Mouse (Mus musculus): ENCODE data around the gene Sec63.

The Sec63 gene

DNA sequence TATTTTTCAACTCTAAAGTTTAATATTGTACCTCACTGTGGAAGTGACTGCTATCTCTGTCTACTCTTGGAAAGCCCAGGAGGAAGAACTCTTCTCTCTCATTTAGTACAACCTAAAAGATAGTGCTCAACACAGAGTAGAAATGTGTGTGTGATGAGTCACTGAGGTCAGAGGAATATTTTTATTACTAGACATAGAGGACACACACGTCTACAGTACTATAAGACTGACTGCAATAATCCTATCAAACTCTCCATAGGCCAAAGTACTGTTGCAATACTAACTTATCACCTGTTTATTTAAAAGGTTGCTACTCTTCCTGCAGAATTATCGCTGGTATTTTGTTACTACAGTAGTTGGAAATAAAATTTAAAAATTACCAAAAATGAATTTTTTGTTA lies 68.7 kb downstream of the Sec63 start:
- in situ Hi-C loops (cut with MboI, MseI), result no loop called here

DNA sequence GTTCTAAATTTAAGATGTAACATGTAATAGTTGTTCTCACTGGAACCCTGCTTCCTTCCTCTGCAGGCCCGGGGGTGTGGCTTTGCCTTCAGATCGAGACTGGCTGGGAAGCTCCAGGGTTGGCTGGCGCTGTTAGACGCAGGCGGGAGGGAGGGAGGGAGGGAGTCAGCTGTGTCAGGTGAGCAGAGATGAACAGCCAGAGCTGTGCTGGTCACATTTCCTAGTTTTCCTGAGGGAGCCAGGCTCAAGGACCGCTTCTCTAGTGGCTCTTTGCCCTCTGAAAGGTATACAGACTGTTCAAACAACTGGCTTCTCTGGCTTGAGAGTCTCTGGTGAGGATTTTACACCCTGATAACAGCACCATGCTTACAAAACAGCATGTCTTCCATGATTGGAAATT lies 69.1 kb downstream of the Sec63 start:
- in situ Hi-C loops (cut with MboI, MseI), result no loop called here

- in situ Hi-C loops (cut with MboI, MseI), result no loop called here
Measured at GRCm38 (mm10) chr10:42832677-42833076, 71.4 kb downstream of the Sec63 start.

- in situ Hi-C loops (cut with MboI, MseI), result no loop called here
Measured at GRCm38 (mm10) chr10:42833871-42834727, 72.8 kb downstream of the Sec63 start.

DNA sequence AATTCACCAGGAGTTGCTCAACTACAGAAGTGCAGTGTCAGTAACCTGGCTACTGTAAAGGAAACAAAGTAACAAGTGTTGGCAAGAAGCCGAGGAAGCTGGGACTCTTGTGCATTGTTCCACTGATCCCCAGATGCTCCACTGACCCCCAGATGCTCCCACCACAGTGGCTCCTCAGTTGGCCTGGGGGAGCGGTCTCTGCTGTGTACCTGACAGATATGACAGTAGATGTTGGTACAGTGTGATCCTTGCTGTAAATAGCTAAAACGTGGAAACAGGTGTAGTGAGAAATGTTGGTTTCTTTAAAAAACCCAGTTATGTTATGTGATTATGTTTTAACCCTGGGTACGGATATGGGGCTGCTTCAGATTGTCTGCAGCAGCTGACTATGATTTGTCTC lies 76.8 kb downstream of the Sec63 start:
- in situ Hi-C loops (cut with MboI, MseI), result loop anchor here in 1 of 2 experiments (5.0 kb wide), 1 partner anchor 154 kb away; no protein-coding TSS in a partner anchor

- in situ Hi-C loops (cut with MboI, MseI), result loop anchor here in 1 of 2 experiments (5.0 kb wide), 1 partner anchor 154 kb away; no protein-coding TSS in a partner anchor
Measured at GRCm38 (mm10) chr10:42838736-42839135, 77.4 kb downstream of the Sec63 start.

DNA sequence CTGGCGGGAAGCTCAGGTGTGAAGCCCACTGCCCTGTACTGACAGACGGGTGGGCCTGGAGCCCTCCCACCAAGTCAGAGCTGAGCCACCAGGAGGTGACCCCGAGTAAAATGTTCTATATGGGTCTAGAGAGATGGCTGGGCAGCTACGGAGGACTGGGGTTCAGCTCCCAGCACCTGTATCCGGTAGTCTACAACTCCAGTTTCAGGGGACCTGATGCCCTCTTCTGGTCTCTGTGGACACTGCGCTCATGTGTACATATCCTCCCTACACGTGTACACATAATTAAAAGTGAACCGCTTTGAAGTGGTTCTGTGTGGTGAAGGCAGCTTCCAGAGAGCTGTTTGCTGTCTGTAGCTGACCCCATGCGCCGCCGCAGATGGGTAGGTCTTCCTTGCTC lies 78.7 kb downstream of the Sec63 start:
- in situ Hi-C loops (cut with MboI, MseI), result loop anchor here (5.0 kb wide), 3 partner anchors 97 to 152 kb away; no protein-coding TSS in a partner anchor

GRCm38 (mm10) chr10:42841531-42842195 lies 80.4 kb downstream of the Sec63 start:
- in situ Hi-C loops (cut with MboI, MseI), result loop anchor here (5.0 kb wide), 3 partner anchors 96 to 151 kb away; no protein-coding TSS in a partner anchor

DNA sequence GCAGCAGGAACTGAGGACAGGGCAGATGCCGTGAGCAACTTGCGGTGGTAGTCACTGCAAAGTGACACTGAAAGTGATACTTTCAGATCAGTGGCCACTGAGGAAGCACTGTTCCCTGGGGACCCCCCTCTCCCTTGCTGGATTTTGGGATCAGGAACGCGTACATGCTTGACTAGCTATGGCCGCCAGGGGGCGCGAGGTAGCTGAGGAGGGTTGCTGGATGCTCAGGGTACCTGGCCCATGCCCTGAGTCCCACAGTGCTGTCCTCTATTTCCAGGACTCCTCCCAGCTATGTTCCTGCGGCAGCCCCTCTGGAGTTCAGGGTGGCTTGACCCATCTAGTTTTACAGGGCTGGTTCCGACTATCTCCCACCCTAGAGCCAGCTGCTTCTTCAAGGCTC lies 81.1 kb downstream of the Sec63 start:
- in situ Hi-C loops (cut with MboI, MseI), result loop anchor here (5.0 kb wide), 3 partner anchors 95 to 150 kb away; no protein-coding TSS in a partner anchor

GRCm38 (mm10) chr10:42843416-42843815 lies 82.1 kb downstream of the Sec63 start:
- in situ Hi-C loops (cut with MboI, MseI), result loop anchor here (5.0 kb wide), 3 partner anchors 94 to 149 kb away; no protein-coding TSS in a partner anchor

- in situ Hi-C loops (cut with MboI, MseI), result no loop called here
Measured at GRCm38 (mm10) chr10:42845480-42845879, 84.2 kb downstream of the Sec63 start.

DNA sequence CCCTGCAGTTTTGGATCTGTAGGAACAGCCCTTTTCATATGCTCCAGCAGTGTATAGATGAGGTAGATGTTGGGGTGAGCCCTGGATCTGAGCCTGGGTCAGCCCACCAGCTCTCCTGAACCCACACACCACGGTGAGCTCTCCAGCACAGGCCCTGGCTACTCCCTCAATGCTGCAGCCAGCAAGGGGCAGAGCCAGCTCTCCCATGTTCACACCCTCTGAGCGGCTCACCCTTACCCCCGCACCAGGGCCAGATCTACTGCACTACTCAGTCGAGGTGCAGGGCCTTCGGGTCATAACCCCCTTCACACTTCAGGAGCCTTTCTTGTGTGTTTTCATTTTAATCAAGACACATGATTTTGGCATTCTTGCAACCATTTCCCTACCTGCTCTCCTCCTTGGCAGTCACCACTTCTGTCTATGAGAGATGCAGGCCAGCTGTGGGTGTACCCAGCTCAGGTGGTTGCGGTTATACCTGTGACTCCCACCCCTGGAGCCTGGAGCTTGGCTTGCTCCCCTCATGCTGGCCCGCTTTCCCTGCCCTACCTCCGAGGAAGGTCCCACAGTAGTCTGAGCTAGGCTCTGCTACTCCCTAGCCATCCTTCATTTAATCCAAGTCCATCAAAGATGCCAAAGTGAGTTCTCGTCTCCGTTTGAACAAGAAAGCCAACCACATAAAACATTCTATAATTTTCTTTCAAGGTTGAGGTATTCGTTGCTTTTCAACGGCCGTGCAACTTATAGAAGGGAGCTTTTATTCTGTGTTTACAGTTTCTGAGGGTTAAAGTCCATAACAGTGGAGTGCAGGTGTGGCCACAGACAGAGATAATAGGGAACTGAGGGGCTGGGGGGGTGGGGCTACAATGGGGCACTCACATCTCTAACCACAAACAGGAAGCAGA lies 87.1 kb downstream of the Sec63 start:
- in situ Hi-C loops (cut with MboI, MseI), result no loop called here

GRCm38 (mm10) chr10:42849081-42849400 lies 87.7 kb downstream of the Sec63 start:
- in situ Hi-C loops (cut with MboI, MseI), result no loop called here

GRCm38 (mm10) chr10:42854838-42855237 lies 93.5 kb downstream of the Sec63 start:
- in situ Hi-C loops (cut with MboI, MseI), result loop anchor here in 1 of 2 experiments (25.0 kb wide), 1 partner anchor 1132 kb away; no protein-coding TSS in a partner anchor

DNA sequence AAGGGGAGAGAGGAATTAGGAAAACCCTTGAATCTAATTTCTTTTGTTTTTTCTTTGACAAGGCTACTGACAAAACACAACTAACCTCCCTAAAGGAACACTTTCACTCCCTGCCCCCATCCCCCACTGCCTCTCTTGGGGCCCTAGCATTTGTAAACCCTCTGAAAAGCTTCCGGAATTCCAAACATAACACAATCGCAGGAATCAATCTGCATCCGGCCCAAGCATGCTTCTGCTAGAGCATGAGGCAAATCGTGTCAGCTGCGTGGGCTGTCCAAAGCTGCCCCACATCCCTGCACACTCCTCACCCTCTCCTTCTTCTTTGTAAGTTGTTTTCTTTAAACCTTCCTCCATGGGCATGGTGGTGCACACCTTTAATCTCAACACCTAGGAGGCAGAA lies 94.0 kb downstream of the Sec63 start:
- in situ Hi-C loops (cut with MboI, MseI), result loop anchor here in 1 of 2 experiments (25.0 kb wide), 1 partner anchor 1132 kb away; no protein-coding TSS in a partner anchor

- in situ Hi-C loops (cut with MboI, MseI), result loop anchor here in 1 of 2 experiments (25.0 kb wide), 1 partner anchor 1131 kb away; no protein-coding TSS in a partner anchor
Measured at GRCm38 (mm10) chr10:42856574-42856973, 95.3 kb downstream of the Sec63 start.

DNA sequence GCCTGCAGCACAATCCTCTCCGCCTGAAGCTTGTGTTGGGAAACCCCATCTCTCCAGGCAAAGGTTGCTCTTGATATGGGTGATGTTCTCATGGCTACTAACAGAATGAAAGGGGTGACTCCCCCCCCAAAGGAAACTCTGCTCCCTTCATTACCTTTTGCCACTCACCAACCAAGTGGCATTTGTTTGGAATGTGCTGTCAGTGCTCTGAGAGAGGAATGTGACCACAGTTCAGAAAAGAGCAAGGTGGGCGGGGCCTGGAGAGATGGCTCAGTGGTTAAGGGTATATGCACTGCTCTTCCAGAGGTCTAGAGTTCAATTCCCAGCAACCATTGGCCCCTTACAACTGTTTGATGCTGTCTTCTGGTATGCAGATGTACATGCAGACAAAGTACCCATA lies 95.7 kb downstream of the Sec63 start:
- in situ Hi-C loops (cut with MboI, MseI), result loop anchor here in 1 of 2 experiments (25.0 kb wide), 1 partner anchor 1130 kb away; no protein-coding TSS in a partner anchor

DNA sequence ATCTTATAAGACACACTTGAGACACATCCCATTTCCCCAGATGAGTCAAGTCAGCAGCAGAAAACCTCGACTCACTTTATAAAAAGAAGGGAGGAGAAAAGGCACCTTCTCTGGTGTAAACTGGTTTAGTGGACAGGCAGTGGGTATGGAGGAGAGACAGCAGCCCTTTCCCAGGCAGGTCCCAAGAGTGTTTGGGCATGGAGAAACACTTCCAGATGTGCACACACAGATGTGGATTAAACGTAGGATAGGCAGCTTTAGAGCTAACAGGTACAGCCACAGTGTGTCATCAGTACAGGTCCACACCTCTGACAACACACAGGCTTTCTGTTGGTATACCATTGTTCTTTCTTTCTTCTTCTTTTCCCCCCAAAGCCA lies 98.5 kb downstream of the Sec63 start:
- in situ Hi-C loops (cut with MboI, MseI), result loop anchor here (5.0 to 25.0 kb wide), 2 partner anchors 38 to 1128 kb away; no protein-coding TSS in a partner anchor

GRCm38 (mm10) chr10:42860159-42860911 lies 99.0 kb downstream of the Sec63 start, which contains the start of gene Scml4:
Gene Scml4, plus strand, starts transcription at chr10:42860370.
- in situ Hi-C loops (cut with MboI, MseI), result loop anchor here (5.0 to 25.0 kb wide), 2 partner anchors 37 to 1127 kb away; no protein-coding TSS in a partner anchor

GRCm38 (mm10) chr10:42861446-42861845 lies 100.2 kb downstream of the Sec63 start:
- in situ Hi-C loops (cut with MboI, MseI), result loop anchor here (5.0 to 25.0 kb wide), 2 partner anchors 36 to 1126 kb away; no protein-coding TSS in a partner anchor

All from T-helper 17 cell (primary cell).